Mouse (Mus musculus) adrenal gland, postnatal 36 days (tissue): Measurements from ENCODE around the gene Mtor. TPM values are rescaled to one million over a fixed set of nuclear protein-coding genes. Genes with fewer than 3 reads are reported as not detected.
A peak's percentile ranks its signal among the peaks of the same experiment; 100 is the strongest.

ENCODE experiments used
- DNase-seq, 2 experiments: peaks; one replicate each; pipeline ENCODE4 v3.0.0; 2021; ENCODE audit warnings: mixed read lengths in 1 of 2
- total RNA-seq, 2 experiments: library from RNA; stranded (reverse); gene quantifications; 2 replicates each; pipeline ENCODE4 v1.2.3; 2021

The Mtor gene
- total RNA-seq, 2 experiments from 2014 or later = 72.5 to 86.2 TPM

DNA sequence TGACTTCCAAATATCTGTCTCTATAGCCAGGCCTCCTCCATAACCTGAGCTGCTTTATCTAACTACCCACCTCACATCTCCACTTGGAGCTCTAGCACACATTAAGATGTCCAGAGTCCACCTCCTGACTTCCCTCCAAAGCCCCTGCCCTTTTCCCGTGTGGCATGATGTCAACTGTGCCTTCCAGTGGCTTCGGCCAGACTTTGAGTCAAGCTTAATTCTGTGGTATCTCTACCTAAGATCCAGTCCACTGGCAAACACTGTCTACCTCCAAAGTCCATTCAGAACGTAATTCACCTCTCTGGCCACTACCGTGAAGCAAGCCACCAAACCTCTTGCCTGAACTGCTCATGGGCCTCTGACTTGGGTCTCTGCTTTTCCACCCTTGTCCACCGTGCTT lies 6.5 kb upstream of the Mtor start:
- no peak for DNase-seq

- DNase-seq = no peak
Observed at GRCm38 (mm10) chr4:148442598-148442997, 5.8 kb upstream of the Mtor start.

- peak; percentile 94 to 96 for DNase-seq
Observed at GRCm38 (mm10) chr4:148444250-148444967, 4.0 kb upstream of the Mtor start, which contains the start of gene Ubiad1. TSS of gene Ubiad1 (minus strand) at chr4:148444771.

- peak; percentile 48 to 51 for DNase-seq
Observed at GRCm38 (mm10) chr4:148448853-148449245, 438 bp downstream of the Mtor start.

DNA sequence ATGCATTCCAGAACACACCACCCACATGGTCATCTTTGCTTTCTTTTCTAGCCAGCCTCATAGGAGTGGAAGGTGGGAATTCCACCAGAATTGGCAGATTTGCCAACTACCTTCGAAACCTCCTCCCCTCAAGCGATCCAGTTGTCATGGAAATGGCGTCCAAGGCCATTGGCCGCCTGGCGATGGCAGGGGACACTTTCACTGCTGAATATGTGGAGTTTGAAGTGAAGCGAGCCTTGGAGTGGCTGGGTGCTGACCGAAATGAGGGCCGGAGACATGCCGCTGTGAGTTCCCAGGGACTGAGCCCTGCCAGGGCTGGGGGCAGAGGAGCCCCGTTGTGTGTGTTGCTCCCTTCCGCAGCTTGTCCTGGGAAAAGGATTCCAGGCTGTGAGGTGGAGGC lies 5.3 kb downstream of the Mtor start:
- peak; percentile 66 to 69 for DNase-seq

- peak in 1 of 2 experiments; percentile 60 for DNase-seq
Observed at GRCm38 (mm10) chr4:148455477-148456025, 7.1 kb downstream of the Mtor start.

DNA sequence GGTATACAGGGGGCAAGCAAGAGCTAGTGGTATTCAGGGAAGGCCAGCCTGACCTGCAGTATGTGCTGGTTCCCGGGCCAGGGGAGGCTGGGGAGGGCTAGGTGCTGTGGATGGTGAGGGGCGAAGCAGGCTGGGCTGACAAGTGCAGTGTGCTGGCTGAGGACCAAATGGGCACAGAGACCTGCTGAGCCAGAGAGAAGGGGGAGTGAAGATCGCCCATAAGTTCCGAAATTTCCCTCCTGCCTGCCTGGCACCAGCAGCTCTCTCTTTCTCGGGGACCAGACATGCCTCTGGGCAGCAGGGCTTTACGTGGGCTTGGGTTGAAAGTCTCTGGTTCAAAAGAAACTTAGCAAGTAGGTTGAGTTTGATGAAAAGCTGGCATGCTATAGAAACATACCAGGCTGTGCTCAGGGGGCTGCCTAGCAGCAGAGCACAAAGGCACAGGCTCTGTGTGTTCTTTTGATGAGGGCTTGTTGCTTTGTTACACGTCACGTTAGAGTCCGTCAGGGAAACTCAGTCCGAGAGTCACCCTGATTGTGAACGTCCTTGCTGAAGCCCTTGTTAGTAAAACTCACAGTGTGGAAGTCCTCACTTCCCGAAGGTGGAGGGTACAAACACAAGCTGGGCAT lies 12.4 kb downstream of the Mtor start:
- no peak for DNase-seq

DNA sequence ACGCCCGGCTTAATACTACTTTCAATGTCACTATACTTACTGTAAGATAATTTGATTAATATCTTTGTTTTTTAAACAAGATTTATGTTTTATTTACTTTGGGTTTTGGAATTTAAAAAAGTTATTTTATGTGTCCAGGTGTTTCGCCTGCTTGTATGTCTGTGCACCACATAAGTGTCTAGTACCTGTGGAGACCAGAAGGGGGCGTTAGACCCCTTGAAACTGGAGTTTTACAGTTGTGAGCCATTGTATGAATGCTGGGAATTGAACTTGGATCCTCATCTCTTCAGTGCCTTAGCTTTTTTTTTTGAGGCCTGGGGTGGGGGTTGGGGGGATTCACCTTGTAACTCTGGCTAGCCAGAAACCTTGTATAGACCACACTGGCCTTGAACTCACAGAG lies 13.4 kb downstream of the Mtor start:
- no peak for DNase-seq

DNA sequence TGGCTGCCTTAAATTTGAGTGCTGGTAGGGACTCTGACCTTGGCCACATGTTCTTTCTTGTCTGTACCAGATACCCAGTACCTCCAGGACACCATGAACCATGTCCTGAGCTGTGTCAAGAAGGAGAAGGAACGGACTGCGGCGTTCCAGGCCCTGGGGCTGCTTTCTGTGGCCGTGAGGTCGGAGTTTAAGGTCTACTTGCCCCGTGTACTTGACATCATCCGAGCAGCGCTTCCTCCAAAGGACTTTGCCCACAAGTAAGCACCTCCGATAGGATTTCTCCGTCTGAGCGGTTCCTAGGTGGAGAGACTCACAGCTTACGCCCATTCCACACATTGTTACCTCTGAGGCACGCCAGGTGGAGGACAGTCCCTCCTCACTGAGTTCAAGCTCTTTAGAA lies 14.3 kb downstream of the Mtor start:
- DNase-seq = no peak

GRCm38 (mm10) chr4:148463208-148463960 lies 15.0 kb downstream of the Mtor start:
- peak; percentile 28 to 43 for DNase-seq

GRCm38 (mm10) chr4:148464301-148464700 lies 15.9 kb downstream of the Mtor start:
- no peak for DNase-seq

DNA sequence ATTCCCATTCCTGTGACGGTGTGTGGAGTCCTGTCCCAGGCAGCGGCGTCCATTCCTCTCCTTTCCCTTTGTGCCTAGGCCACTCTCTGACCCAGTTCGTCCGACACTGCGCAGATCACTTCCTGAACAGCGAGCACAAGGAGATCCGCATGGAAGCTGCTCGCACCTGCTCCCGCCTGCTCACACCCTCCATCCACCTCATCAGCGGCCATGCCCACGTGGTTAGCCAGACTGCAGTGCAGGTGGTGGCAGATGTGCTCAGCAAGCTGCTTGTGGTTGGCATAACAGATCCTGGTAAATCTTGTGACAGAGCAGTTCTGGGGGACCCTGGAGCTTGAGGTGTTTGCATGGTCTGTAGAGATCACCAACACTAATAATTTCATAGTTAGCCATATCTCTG lies 16.5 kb downstream of the Mtor start:
- DNase-seq = no peak

DNA sequence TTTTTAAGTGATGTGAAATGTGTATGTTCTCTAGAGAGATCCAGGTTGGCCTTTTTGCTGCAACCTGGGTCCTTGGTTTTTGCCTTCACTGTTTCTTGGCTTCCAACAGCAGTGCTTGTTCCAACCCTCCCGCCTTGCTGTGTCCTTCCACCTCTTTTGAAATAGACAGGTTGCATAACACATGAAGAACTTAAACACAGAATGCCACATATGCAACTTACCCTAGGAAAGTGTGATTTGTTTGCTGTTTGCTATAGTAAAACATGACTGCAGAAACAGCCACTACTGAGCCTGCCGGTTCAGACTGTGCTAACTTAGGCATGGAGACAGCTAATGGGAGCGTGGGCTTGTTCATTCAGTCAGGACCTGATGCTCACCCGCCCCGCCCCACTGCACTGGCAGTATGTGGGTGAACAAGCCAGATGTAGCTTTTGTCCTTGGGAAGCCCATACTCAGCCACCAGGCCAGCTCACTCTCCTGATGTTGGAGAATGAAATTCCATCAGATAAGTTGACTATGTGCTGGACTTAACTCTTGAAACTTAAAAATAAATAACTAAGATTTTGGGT lies 18.2 kb downstream of the Mtor start:
- DNase-seq = peak; percentile 55 to 73

- no peak for DNase-seq
Observed at GRCm38 (mm10) chr4:148468396-148468795, 20.0 kb downstream of the Mtor start.

GRCm38 (mm10) chr4:148469487-148470252 lies 21.3 kb downstream of the Mtor start:
- DNase-seq = no peak

- no peak for DNase-seq
Observed at GRCm38 (mm10) chr4:148471363-148471806, 23.0 kb downstream of the Mtor start.

DNA sequence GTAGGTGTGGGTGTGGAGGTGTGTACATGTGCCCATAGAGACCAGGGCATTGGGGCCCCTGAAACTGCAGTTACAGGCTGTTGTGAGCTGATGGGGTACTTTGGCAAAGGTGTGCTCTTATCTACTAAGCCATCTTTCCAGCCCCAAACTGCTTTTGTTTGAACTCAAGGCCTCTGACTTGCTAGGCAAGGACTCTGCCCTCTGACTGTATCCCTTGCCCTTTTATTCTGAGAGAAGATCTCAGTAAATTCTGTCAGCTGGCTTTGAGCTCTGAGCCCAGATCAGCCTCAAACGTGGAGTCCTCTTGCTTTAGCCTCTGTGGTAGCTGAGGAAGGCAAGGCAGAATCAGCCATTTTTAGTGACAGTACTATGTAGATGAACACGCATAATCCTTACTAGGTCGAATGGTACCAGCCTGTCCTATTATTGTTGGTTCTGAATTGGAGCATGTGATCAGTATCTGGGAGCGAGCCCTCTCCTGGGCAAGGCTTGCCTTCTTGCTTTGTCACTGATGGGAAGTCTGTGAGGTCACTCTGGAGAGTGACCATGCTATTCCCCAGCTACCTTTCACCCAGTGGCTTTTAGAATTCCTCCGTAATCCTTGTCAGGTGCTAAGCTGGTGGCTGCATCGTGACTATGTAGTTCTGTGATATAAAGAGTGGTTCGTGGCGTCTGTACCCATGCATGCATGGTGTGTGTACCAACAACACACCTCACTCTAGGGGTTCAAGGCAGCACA lies 24.2 kb downstream of the Mtor start:
- no peak for DNase-seq

DNA sequence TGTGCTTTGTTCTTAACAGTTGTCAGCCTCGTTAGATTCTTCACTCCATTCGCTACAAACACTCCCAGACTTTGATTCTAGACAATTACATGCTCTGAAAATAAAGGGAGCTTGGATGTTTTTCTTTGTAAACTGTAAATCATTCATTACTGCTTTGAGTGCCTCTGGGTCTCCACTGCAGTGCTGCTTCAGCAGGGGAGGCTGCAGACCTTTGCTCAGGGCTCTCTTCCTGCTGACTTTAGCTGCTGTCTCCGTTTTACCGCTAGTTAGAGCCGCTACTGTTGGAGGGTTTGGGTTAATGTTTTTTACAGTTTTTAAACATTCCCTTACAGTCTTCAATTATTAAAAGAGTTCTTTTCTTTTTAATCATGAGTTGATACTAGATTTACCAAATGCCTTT lies 25.1 kb downstream of the Mtor start:
- no peak for DNase-seq

DNA sequence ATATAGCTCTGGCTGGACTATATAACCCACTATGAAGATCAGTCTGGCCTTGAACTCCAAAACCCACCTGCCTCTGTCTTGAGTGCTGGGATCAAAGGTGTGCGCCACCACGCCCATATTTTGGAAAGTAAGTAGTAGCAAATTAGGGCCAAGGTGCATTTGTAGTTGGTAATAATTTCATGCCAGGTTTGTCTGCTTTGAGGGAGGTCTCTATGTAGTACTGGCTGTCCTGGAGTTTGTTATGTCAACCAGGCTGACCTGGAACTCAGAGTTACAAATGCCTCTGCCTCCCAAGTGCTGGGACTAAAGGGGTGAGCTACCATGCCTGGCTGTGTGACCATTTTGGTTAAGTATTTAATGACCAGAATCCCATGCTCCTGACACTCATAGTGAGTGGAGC lies 31.8 kb downstream of the Mtor start:
- no peak for DNase-seq

DNA sequence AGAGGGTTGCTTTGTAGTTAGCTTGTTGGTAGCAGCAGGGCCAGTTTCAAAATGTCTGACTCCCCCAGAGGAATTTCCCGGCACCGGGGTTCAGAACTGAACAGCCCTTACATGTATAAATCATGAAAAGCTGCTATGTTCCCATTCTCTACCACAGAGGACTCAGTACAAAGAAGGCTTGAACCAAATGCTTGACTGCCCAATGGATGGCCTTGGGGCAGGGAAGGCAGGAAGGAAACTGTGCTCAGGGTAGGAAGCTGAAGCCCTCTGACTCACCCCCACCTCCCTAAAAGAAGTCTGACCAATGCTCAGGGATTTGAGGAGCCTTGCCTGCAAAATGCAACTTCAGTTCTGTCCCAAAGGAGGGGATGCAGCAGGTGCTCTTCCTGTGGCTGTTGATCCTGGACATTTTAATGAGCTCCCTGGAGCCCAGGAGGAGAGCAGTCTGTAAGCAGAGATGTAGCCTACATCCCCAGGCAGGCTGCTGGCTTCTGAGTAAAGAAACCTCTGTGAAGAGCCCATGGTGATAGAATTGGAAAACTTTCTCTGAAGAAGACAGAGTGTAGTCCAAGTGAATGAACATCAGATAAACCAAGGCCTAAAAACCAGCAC lies 33.3 kb downstream of the Mtor start:
- DNase-seq = no peak
